Mouse (Mus musculus) stomach, postnatal 0 days (tissue): ENCODE results near the gene Otulin.

Experiments used
- CTCF ChIP-seq: IDR thresholded peaks from 2 replicates; pipeline ENCODE4 v1.5.1; 2016; ENCODE audit warnings: antibody characterized with exemption, low read depth, mild to moderate bottlenecking, moderate library complexity
- EP300 ChIP-seq: optimal IDR thresholded peaks from 2 replicates; pipeline ENCODE3; 2016; ENCODE audit warnings: antibody characterized with exemption

DNA sequence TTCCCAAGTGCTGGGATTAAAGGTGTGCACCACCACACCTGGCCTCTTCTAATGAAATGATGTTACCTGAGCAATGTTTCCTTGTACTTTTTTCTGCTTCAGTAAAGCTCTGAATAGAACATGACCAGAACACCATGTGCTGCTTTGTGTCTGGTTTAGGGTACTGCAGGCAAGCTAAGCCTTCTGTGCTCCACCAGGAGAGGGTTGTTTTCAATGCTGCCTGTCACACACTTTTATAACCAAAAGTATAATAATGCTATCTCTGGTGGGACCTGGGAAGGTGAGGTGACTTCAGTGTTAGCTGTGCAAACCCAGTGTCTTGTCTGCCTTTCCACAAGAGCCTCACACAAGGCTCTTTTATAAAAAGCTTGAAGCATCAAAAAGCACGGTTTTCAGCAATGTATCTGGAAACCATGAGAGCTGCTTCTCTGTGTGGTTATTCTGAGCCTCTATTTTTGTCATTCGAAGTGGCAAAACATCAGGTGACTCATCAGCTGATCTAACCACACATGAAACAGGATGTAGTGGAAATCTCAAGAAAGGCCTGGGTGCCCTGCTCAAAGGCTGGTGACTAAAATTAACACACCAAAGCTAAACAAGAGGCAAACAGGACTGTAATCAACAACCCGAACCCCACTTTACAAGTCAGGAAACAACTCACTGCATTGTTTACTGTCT is 33.9 kb downstream of the Otulin start:
- peak; percentile 30; the same call in 1 of the 2 replicates for TF ChIP-seq CTCF
- TF ChIP-seq EP300: no peak
